Mouse (Mus musculus) thymus, adult 2 months (tissue): Measurements from ENCODE around the gene Plvap. TPM values are rescaled to one million over a fixed set of nuclear protein-coding genes. Genes with fewer than 3 reads are reported as not detected.

Experiments used
- DNase-seq: peaks from one replicate; pipeline ENCODE4 v3.0.0; 2021
- H3K27ac ChIP-seq: fragments of 200-500 bp; 2 replicates; pipeline ENCODE4 v1.5.1; 2012; ENCODE audit warnings: low read length, control low read depth; ENCODE audit not compliant: control insufficient read depth, insufficient read depth
- H3K27me3 ChIP-seq: fragments of 200-500 bp; 2 replicates; pipeline ENCODE4 v1.6.1; 2012; ENCODE audit warnings: mild to moderate bottlenecking, low read length, moderate library complexity, mixed read lengths; ENCODE audit not compliant: control insufficient read depth, insufficient read depth
- H3K36me3 ChIP-seq: fragments of 200-500 bp; 2 replicates; pipeline ENCODE4 v1.6.1; 2012; ENCODE audit warnings: mild to moderate bottlenecking, low read length, moderate library complexity; ENCODE audit not compliant: control insufficient read depth, insufficient read depth
- H3K4me1 ChIP-seq: fragments of 200-500 bp; replicated peaks from 2 replicates; pipeline ENCODE4 v1.6.1; 2012; ENCODE audit warnings: low read length; ENCODE audit not compliant: control insufficient read depth, insufficient read depth
- H3K4me3 ChIP-seq: fragments of 200-500 bp; 2 replicates; pipeline ENCODE4 v1.5.1; 2012; ENCODE audit warnings: mild to moderate bottlenecking, low read length, control low read depth, moderate library complexity; ENCODE audit not compliant: control insufficient read depth, insufficient read depth
- CTCF ChIP-seq: fragments of 200-500 bp; IDR thresholded peaks from 2 replicates; pipeline ENCODE4 v1.5.1; 2012; ENCODE audit warnings: mild to moderate bottlenecking, control low read depth, low read length, moderate library complexity, borderline replicate concordance; ENCODE audit not compliant: control insufficient read depth, poor library complexity, insufficient read depth; ENCODE audit errors: extremely low read depth
- POLR2A ChIP-seq: fragments of 200-500 bp; IDR thresholded peaks from 2 replicates; pipeline ENCODE4 v1.6.1; 2012; ENCODE audit warnings: mild to moderate bottlenecking, low read length, control low read depth, moderate library complexity; ENCODE audit not compliant: control insufficient read depth, poor library complexity, insufficient read depth; ENCODE audit errors: extremely low read depth
- WGBS: fragments of 180-500 bp; shearing (Covaris S2); methylation state at CpG from one replicate; pipeline ENCODE4 v1.1.7; 2018; 5-methylcytosine and 5-hydroxymethylcytosine counted together
- polyA plus RNA-seq: library from polyadenylated mRNA; depleted of rRNA; stranded (reverse); fragments of >200 nt; gene quantifications from 2 replicates; pipeline ENCODE4 v1.2.3, GENCODE M21; 2012

The Plvap gene
- polyA plus RNA-seq, 1 experiment: 62.6 TPM

DNA sequence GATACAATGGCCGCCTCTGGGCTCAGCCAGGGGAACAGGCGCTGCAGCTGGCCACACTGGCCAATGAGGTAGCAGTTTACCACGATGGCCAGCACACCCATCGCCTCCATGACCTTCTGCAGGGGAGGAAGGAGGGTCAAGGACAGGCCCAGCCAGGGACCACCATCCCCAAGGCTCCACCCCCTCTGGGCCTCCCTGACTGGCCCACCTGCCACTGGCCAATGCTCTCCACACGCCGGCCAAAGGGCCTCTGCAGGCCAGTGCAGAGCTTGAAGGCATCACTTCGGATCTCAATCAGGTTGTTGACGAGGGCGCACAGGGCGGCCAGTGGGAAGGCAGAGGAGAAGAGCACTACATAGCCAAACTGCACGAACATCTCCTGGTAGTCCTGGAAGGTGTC is 32.6 kb downstream of the Plvap start:
- no peaks in the 10 kb centered on the region for H3K27me3 ChIP-seq
- TF ChIP-seq POLR2A (no peak), CTCF (no peak)
- 94% methylated on average over 11 of the region's 11 CpGs for WGBS
- peaks cover 15% of the 10 kb centered on the region for H3K4me1 ChIP-seq
- H3K4me3 ChIP-seq: no peak overlapping the region
- DNase-seq: no peak
- no peak overlapping the region for H3K27ac ChIP-seq
- H3K36me3 ChIP-seq: 0 out of 2 replicates have a peak, but pooled peaks cover 5% of the 10 kb centered on the region

DNA sequence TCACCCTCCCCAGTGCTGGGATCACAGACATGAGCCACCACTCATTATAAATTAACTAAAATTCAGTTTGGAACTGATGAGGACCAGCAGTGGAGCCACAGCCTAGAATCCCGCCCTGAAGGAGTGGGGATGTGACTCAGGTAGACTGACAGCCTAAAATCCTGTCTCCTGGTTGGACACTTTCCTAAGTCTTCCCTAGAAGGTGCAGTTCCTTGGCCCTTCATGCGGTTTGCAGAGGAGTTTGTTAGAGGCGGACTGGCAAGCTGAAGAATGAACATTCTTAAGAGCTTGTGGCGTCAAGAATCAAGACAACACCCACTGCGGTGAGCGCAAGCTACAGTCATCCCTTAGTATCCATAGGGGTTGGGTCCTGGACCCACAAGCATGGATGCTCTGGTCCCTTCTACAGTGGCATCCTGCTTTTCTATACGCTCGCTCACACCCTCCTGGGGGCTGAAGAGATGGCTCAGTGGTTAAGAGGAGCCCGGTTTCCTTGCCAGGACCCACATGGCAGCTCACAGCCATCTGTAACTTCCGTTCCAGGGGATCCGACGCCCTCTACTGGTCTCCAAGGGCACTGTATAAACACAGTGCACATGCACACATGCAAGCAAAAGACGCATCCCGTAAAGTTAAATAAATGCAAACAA is 34.2 kb downstream of the Plvap start:
- H3K27ac ChIP-seq: no peak overlapping the region
- H3K36me3 ChIP-seq: peaks cover 13% of the 10 kb centered on the region
- peaks cover 15% of the 10 kb centered on the region for H3K4me1 ChIP-seq
- WGBS: 61% methylated on average over 14 of the region's 14 CpGs
- TF ChIP-seq CTCF (peak; percentile 58; the same call in 1 of the 2 replicates), POLR2A (no peak)
- no peak for DNase-seq
- no peaks in the 10 kb centered on the region for H3K27me3 ChIP-seq
- no peak overlapping the region for H3K4me3 ChIP-seq

DNA sequence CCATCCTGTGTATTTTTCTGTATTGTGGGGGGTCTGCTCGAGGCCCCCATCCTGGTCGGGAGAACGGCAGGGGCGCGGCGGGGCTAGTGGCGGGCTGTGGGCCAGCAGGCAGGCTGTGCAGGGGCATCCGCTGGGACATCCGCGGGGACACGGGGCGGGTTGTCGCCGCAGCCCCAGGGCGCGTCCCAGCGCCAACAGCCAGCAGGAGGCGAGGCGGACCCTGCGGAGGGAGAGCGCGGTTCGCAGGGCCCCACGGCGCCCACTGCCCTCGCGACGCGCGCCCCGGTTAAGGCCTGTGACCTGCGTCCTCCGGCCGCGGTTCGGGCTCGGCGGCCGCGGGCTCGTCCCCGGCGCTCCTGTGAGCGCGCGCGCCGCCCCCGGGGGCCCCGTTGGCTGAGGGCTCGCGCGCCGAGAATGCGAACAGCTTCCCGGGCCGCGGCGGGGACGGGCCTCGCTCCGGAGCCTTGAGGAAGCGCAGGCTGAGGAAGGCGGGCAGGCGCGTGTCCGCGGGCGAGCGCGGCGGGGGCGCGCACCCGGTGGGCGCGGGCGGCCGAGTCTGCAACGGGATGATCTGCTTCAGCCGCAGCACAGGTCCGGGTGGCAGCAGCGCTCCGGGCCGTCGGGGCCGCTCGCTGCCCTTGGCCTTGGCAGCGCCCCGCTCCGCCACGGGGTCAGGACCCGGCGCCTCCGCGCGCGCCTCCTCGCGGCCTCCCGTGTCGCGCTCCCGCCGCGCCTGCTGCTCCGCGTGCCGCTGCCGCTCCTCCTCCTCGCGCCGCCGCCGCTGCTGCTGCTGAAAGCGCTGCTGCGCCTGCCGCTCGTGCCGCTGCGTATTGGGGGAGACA is 35.2 kb downstream of the Plvap start:
- DNase-seq: peak; percentile 78
- Histone ChIP-seq H3K4me1 (peaks cover 15% of the 10 kb centered on the region), H3K27me3 (no peaks in the 10 kb centered on the region), H3K4me3 (peak overlapping the region; percentile 70), H3K36me3 (peaks cover 19% of the 10 kb centered on the region), H3K27ac (no peak overlapping the region)
- peak; percentile 43; the same call in 1 of the 2 replicates for TF ChIP-seq CTCF
- TF ChIP-seq POLR2A: no peak
- WGBS: 1% methylated on average over 113 of the region's 121 CpGs

DNA sequence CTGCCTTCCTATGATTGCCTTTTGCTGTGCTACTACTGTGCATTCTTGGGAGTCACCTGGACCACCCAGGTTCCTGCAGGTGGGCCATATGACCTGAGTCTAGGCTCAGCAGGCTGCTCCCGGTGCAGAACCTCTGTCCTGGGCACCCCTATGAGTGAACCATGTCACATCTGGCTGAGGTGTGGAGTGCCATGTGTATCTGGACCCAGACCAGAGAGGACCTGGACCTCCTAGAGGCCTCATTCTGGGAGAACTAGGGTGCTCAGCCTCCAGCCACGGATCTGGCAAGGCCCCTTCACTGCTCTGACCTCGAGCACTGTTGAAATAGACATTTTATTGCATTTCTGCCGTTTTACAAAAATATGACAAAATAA is 35.9 kb downstream of the Plvap start:
- Histone ChIP-seq H3K36me3 (peaks cover 19% of the 10 kb centered on the region), H3K4me1 (peaks cover 17% of the 10 kb centered on the region), H3K27me3 (no peaks in the 10 kb centered on the region), H3K4me3 (peak overlapping the region; percentile 70; the same call in 1 of the 2 replicates), H3K27ac (no peak overlapping the region)
- DNase-seq: no peak
- TF ChIP-seq POLR2A: no peak
- no peak for TF ChIP-seq CTCF
- 40% methylated on average over 4 of the region's 4 CpGs for WGBS

DNA sequence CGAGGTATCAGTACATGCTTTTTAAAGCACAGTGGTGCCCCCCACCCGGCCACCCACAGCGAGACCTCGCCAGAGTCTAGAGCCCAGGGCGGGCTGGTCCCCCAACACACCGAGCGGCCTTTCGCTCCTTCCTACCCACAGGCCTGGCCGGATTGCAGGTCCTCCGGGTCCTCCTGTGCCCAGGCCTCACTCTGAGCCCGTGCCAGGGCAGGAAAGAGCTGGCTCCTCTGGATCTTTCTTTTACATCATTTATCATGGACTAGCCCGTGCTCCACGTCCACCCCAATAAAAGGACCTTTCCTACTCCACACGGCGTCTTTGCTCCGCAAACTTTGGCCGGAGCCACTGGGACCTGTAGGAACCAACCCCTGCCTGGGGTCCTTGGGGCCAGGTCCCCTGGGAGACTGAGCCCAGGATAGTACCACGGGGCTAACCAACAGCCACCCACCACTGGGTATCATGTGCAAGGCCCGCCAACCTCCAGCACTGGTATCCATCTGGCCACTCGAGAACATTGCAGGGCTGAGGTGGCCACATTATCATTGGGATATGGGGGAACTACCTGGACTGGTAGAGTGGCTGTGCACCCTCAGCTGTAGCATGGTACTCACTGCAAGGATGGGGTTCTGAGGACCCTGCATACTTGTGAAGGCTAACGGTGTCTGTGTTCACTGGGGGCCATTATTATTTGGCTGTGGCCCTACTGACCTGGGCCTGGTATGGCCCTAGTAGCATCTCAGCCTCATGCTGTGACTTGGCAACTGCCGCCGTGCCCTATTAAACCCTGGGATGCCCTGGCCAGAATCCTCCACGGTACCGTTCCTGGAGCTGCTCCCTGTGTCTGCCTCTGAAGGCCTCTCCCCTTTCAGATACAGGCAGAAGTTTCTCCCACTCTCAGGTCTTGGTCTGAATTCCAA is 36.5 kb downstream of the Plvap start:
- Histone ChIP-seq H3K27me3 (no peaks in the 10 kb centered on the region), H3K4me3 (no peak overlapping the region), H3K27ac (no peak overlapping the region), H3K36me3 (peaks cover 19% of the 10 kb centered on the region), H3K4me1 (peaks cover 24% of the 10 kb centered on the region)
- WGBS: 96% methylated on average over 25 of the region's 25 CpGs
- no peak for TF ChIP-seq CTCF
- TF ChIP-seq POLR2A: no peak
- DNase-seq: no peak

DNA sequence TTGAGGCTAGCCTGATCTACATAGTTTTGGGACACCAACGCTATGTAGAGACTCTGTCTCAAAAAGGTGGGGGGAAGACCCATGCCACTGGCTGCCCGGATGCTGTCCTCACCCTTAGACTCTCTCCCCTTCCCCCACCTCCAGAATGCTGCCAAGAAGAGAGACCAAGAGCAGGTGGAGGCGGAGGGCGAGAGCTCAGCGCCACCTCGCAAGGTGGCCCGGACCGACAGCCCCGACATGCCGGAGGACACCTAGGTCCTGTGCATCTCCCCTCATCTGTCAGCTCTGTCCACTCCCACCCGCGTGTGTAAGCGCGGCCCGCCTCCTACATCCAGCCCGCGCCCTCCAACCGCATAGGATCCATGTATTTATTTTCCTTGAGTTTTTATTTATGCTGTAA is 37.2 kb downstream of the Plvap start:
- Histone ChIP-seq H3K27me3 (no peaks in the 10 kb centered on the region), H3K4me1 (peaks cover 30% of the 10 kb centered on the region), H3K36me3 (peaks cover 19% of the 10 kb centered on the region), H3K4me3 (no peak overlapping the region), H3K27ac (no peak overlapping the region)
- no peak for DNase-seq
- 98% methylated on average over 18 of the region's 18 CpGs for WGBS
- TF ChIP-seq POLR2A: no peak
- TF ChIP-seq CTCF: no peak
